Mouse (Mus musculus): ENCODE data around the gene Hist1h2ag.
A peak's percentile ranks its signal among the peaks of the same experiment; 100 is the strongest.

Gene Hist1h2ag

GRCm38 (mm10) chr13:22037415-22037814, 5.3 kb downstream of the Hist1h2ag start:
- DNase-seq (ENCODE audit: low read depth in 2 of 2, low spot score in 2 of 2) = no peak

DNA sequence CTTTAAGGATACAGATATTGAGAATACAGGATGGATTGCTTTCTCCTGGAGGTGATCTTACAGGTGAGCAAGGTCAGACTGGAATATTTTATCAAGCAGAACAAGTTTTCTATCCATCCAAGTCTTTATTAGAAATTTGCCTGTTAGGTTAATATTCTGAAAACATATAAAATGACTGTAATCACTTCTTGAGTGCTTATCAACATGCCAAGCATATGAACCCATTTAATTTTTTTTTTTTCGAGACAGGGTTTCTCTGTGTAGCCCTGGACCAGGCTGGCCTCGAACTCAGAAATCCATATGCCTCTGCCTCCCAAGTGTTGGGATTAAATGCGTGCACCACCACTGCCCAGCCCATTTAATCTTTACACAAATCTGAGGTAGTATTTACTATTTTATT, 5.8 kb downstream of the Hist1h2ag start:
- no peak for DNase-seq (ENCODE audit: low read depth in 2 of 2, low spot score in 2 of 2)

DNA sequence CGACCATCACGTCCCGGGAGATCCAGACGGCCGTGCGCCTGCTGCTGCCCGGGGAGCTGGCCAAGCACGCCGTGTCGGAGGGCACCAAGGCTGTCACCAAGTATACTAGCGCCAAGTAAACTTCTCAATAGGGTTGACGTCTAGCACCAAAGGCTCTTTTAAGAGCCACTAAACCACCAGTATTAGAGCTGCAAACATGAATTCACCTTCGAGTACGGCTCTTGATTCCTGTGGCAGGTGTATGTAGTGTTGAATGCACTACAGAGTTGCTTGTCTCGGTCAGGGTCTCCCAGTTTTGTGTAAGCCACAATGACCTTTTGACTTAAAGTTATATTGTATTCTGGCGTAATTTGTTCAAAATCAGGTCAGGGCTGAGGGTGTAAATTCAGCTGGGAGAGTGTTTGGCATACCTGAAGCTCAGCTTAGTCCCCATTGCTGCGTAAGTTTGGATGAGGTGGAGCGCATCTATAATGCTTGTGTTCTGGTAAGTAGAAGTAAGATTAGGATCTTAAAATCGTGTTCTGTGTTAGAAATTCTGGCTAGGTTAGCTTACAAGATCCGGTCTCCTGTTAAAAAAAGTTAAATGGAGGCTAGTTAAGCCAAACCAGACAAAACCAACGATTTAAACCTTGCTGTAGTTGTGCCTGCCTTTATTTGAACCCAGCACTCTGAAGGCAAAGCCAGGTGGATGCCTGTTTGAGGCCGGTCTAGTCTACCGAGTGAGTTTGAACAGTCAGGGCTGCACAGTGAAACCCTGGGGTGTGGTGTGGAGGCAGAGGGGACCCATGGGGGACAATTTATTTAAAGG, 6.4 kb downstream of the Hist1h2ag start:
- no peak for DNase-seq (ENCODE audit: low read depth in 2 of 2, low spot score in 2 of 2)

DNA sequence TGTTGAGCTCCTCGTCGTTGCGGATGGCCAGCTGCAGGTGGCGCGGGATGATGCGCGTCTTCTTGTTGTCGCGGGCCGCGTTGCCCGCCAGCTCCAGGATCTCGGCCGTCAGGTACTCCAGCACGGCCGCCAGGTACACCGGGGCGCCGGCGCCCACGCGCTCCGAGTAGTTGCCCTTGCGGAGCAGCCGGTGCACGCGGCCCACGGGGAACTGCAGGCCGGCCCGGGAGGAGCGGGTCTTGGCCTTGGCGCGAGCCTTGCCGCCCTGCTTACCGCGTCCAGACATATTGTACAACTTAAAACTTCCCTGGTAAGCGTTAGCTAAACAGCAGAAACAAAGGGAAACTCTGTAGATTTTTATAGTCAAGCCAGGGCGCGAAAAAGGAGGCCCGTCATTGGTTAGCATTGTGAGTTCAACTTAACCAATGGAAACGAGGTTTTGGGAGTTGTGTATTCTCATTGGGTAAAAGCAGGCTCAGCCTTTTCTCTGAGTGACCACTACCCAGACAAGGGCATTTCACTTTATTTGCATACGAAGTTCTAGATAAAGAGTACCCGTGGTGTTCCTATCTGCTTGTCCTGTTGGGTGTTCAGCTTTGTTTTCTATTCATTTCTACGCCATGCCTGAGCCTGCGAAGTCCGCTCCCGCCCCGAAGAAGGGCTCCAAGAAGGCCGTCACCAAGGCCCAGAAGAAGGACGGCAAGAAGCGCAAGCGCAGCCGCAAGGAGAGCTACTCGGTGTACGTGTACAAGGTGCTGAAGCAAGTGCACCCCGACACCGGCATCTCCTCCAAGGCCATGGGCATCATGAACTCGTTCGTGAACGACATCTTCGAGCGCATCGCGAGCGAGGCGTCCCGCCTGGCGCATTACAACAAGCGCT, 7.2 kb downstream of the Hist1h2ag start, which contains the start of the genes Hist1h2ah and Hist1h2bk:
TSS of gene Hist1h2ah (minus strand) at position 302 of the 882 bp plus-strand sequence.
TSS of gene Hist1h2bk (plus strand) at position 604 of the 882 bp plus-strand sequence.
- peak; percentile 47 to 72 for DNase-seq (ENCODE audit: low read depth in 2 of 2, low spot score in 2 of 2)

- DNase-seq (ENCODE audit: low read depth in 2 of 2, low spot score in 2 of 2) = no peak
These were observed 8.1 kb downstream of the Hist1h2ag start for GRCm38 (mm10) chr13:22034443-22035266.

DNA sequence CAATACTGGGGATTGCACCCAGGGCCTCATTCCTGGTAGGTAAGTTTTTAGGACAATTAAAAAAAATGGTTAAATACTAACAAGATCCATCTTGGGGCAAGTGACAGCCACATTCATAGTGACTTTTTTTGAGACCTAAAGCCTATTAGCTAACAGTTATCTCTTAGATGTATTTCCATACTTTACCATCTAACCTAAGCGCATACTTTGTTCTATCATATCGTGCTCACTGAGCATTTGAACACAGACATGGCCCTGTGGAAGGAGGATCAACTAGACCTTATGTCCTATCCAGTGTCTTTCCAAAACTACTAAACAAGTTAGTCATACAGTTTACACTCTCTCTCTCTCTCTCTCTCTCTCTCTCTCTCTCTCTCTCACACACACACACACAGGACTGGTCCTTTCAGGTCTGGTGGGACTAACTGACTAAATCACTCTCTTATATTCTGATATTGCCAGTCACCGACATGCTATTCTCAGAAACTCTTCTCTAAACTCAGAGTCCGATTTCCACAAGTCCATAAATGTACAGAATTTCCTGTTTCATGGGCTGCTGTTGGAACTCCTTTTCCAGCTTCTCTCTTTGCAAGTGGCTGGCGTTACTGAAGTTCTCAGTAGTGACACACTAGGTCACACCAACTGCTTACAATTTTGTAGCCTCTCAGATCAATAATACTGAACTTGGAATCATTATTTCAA, 8.9 kb downstream of the Hist1h2ag start:
- no peak for DNase-seq (ENCODE audit: low read depth in 2 of 2, low spot score in 2 of 2)

GRCm38 (mm10) chr13:22030493-22030892, 12.3 kb downstream of the Hist1h2ag start:
- DNase-seq (ENCODE audit: low read depth in 2 of 2, low spot score in 2 of 2) = peak in 1 of 2 experiments; percentile 54

GRCm38 (mm10) chr13:22029928-22030327, 12.8 kb downstream of the Hist1h2ag start:
- no peak for DNase-seq (ENCODE audit: low read depth in 2 of 2, low spot score in 2 of 2)

- DNase-seq (ENCODE audit: low read depth in 2 of 2, low spot score in 2 of 2) = peak; percentile 89 to 91
These were observed 13.9 kb downstream of the Hist1h2ag start for GRCm38 (mm10) chr13:22028673-22029460.

DNA sequence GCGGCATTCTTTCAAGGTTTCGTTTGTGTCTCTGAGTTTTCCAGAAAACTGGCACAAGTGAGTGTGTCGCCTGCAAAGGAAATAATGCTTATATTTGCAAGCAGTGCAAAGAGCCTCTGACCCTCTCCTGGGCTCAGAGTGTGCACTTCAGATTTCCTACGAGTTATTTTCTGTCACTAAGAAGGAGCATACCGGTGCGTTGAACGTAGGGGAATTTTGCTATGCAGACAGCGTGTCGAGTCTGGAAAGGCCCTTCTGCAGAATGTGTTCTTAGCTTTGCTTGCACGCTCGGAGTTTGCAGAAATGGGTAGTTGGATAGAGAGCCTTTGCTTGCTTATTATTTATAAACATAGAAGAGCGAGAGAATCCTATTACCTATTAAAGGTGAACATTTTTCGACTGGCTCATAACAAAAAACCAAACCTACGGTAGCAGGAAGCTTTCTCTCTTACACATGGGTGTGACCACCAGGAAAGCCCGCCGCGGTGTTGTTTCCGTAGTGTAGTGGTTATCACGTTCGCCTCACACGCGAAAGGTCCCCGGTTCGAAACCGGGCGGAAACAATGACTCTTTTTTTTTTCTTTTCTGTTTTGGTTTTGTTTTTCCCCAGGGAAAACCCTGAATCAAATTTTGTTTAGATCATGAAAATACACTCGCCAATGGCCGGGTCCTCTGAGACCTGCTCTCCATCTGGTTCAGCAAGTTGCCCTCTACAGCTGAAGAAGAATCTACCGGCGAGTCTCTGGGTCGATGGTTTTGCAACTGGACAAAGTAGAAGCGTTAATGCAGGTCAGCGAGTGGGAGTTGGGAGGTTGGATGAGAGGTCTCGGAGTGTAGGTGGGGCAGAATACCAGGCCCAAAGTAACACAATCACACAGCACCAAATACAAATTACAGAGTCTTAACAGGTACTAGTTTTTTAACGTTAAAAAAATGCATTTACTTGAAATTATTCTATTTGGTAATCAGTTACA, 16.4 kb downstream of the Hist1h2ag start:
- DNase-seq (ENCODE audit: low read depth in 2 of 2, low spot score in 2 of 2) = peak; percentile 87

- peak; percentile 57 to 70 for DNase-seq (ENCODE audit: low read depth in 2 of 2, low spot score in 2 of 2)
These were observed 20.5 kb downstream of the Hist1h2ag start for GRCm38 (mm10) chr13:22022241-22022640.

- DNase-seq (ENCODE audit: low read depth in 2 of 2, low spot score in 2 of 2) = no peak
These were observed 21.2 kb downstream of the Hist1h2ag start for GRCm38 (mm10) chr13:22021581-22021980.

DNA sequence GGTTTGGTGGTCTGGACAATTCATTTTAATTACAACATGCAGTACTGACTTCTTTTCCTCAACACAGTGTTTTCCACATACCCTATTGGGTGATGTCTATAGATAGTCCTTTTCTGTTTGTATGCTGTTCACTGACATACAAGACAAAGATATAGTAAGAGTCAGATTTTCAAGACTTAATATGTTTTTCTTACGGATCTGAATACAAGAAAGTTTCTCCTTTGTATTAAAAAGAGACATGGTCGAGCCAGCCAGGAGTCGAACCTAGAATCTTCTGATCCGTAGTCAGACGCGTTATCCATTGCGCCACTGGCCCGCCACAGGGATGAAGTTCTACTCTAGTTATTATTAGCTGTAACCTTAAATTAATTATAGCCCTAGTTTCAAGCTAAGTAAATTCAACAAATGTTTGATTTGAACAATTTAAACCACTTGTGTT, 21.8 kb downstream of the Hist1h2ag start:
- DNase-seq (ENCODE audit: low read depth in 2 of 2, low spot score in 2 of 2) = peak in 1 of 2 experiments; percentile 39

DNA sequence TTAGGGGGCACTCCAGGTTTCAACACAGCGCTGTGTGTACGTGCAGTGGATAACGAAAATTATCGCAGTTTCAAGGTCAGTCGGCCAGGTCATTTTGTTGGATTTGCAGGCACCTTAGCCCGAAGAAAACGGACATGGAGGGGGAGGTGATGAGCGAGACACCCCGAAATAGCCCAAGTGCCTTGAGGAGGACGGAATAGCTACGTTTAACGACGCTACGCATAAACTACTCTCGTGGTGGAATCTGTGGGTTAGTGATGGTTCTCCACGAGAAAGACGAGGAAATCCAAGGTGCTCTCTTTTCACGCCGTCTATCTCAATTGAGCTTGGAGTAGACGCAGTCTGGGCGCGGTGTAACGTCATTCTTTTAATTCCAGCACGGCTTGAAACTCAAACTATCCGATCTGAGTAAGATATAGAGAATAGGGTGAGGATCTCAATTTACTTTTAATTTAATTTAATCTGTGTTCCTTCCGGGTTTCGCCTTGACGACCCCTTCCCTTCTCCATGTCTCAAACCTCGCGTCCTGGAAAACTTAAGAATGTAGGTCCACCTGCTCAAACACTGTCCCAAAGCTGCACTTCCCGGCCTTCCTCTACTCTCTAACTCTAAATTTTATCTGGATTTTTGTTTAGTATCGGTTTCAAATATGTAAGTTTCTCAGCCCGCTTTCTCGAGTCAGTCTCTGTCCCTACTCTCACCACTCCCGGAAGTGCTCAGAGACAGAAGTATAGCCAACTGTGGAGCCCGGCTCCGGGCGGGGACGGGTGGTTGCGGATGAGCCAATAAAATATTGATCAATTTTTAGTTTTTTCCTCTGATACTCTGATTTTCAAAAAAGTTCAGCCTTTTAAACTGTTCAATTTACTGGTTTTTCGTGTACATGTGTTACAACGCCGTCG, 22.6 kb downstream of the Hist1h2ag start:
- no peak for DNase-seq (ENCODE audit: low read depth in 2 of 2, low spot score in 2 of 2)

GRCm38 (mm10) chr13:22015479-22016450, 27.0 kb downstream of the Hist1h2ag start:
- peak; percentile 88 to 91 for DNase-seq (ENCODE audit: low read depth in 2 of 2, low spot score in 2 of 2)

- DNase-seq (ENCODE audit: low read depth in 2 of 2, low spot score in 2 of 2) = no peak
These were observed 28.3 kb downstream of the Hist1h2ag start for GRCm38 (mm10) chr13:22014411-22014845.
